Comparison of ENCODE assay signal across 19 mouse cellular contexts in genomic region chr3:58335277-58335676, GRCm38 (mm10).
"Had no signal": no experiment of that assay in that cellular context is flagged by ENCODE, and none has a peak within 500 bp of the region (broad histone marks: within the 10 kb centered on the region; RNA-seq: fewer than 3 reads in every experiment).

No protein-coding gene starts in this region.

- H3K4me2 ChIP-seq: limb, embryonic 12.5 days; limb, embryonic 15.5 days; liver, embryonic 11.5 days; lung, embryonic 14.5 days; neural tube, embryonic 12.5 days; neural tube, embryonic 15.5 days; stomach, embryonic 15.5 days had no signal

- ATAC-seq: liver, postnatal 0 days; lung, postnatal 0 days had no signal

- H3K9ac ChIP-seq: limb, embryonic 12.5 days; limb, embryonic 15.5 days; liver, embryonic 14.5 days; liver, postnatal 0 days; lung, embryonic 14.5 days; neural tube, embryonic 12.5 days; neural tube, embryonic 15.5 days; stomach, embryonic 15.5 days had no signal

- H3K4me1 ChIP-seq: stomach, embryonic 15.5 days had no signal

- H3K27me3 ChIP-seq: limb, embryonic 12.5 days; limb, embryonic 15.5 days; neural tube, embryonic 12.5 days; neural tube, embryonic 15.5 days; stomach, embryonic 15.5 days had no signal

- H3K4me3 ChIP-seq: limb, embryonic 12.5 days; limb, embryonic 15.5 days; neural tube, embryonic 12.5 days; neural tube, embryonic 15.5 days; stomach, embryonic 15.5 days had no signal

- DNase-seq: kidney, adult 8-10 months; kidney, postnatal 14 days; kidney, postnatal 4 days; left cerebral cortex, postnatal 4 days; liver, postnatal 0 days; lung, embryonic 14.5 days; right cerebral cortex, adult 18-20 months; right cerebral cortex, postnatal 25 days; spleen, adult 18-20 months; thymus, postnatal 25 days had no signal

- H3K36me3 ChIP-seq: limb, embryonic 12.5 days; limb, embryonic 15.5 days; neural tube, embryonic 12.5 days; neural tube, embryonic 15.5 days; stomach, embryonic 15.5 days had no signal

- H3K9me3 ChIP-seq: limb, embryonic 12.5 days; limb, embryonic 15.5 days; neural tube, embryonic 12.5 days; neural tube, embryonic 15.5 days; stomach, embryonic 15.5 days had no signal

- H3K27ac ChIP-seq: limb, embryonic 12.5 days; liver, embryonic 14.5 days; macrophage; neural tube, embryonic 12.5 days; neural tube, embryonic 15.5 days; stomach, embryonic 15.5 days had no signal
